Mouse (Mus musculus) lung, embryonic 15.5 days (tissue): ENCODE data around the gene Nr4a1. TPM values are rescaled to one million over a fixed set of nuclear protein-coding genes. Genes with fewer than 3 reads are reported as not detected.

Experiments used
- ATAC-seq: fragments of 200-750 bp; cut with Nextera tagmentation; 2 replicates; pipeline ENCODE4 v1.8.0; 2017; ENCODE audit warnings: moderate number of reproducible peaks, borderline replicate concordance; ENCODE audit not compliant: low FRiP score, low TSS enrichment; ENCODE audit errors: extremely low read depth
- H3K27ac ChIP-seq: fragments of 300-500 bp; sonication (generic); 2 replicates; pipeline ENCODE4 v1.5.1; 2015; ENCODE audit warnings: moderate library complexity, mild to moderate bottlenecking, inconsistent platforms
- H3K27me3 ChIP-seq: fragments of 300-500 bp; sonication (generic); 2 replicates; pipeline ENCODE4 v1.6.1; 2015; ENCODE audit warnings: inconsistent platforms
- H3K36me3 ChIP-seq: fragments of 300-500 bp; sonication (generic); 2 replicates; pipeline ENCODE4 v1.6.1; 2015; ENCODE audit warnings: inconsistent platforms
- H3K4me1 ChIP-seq: fragments of 300-500 bp; sonication (generic); 2 replicates; pipeline ENCODE4 v1.6.1; 2015; ENCODE audit warnings: inconsistent platforms
- H3K4me2 ChIP-seq: fragments of 300-500 bp; sonication (generic); 2 replicates; pipeline ENCODE4 v1.6.1; 2015; ENCODE audit warnings: inconsistent platforms, mild to moderate bottlenecking, moderate library complexity
- H3K4me3 ChIP-seq: fragments of 300-500 bp; sonication (generic); 2 replicates; pipeline ENCODE4 v1.5.1; 2015; ENCODE audit warnings: mild to moderate bottlenecking, inconsistent platforms
- H3K9ac ChIP-seq: fragments of 300-500 bp; sonication (generic); 2 replicates; pipeline ENCODE4 v1.6.1; 2015; ENCODE audit warnings: inconsistent platforms
- H3K9me3 ChIP-seq: fragments of 300-500 bp; sonication (generic); 2 replicates; pipeline ENCODE4 v1.6.1; 2016; ENCODE audit warnings: inconsistent platforms
- WGBS: fragments of 180-500 bp; shearing (Covaris S2); methylation state at CpG from one replicate; pipeline ENCODE4 v1.1.7; 2015; 5-methylcytosine and 5-hydroxymethylcytosine counted together
- polyA plus RNA-seq: library from polyadenylated mRNA; unstranded; fragments of >200 nt; fragmentation: Nextera tagmentation; extraction: Ambion mirVana; gene quantifications from 2 replicates; pipeline ENCODE4 v1.2.1, GENCODE M21; 2015

Nr4a1 gene
- polyA plus RNA-seq, 1 experiment from 2014 or later = 9.9 TPM

DNA sequence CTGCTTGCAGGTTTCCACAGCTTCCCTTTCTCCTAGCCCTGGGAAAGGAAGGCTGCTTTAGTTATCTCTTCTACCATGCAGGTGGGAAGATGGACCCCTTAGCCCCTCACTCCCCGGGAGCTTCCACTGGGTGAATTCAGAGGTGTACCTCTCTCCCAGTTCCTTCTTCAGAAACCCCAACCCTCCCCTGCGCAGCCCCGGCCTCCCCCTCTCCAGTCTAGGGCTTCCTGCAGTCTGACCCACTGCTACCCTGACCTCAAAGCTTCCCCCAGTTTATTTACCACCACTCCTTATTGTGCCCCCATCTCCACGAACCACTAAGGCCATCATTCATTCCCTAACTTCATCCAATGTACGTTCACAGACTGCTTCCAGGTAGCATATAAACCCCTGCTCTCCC is 30.5 kb upstream of the Nr4a1 start:
- Histone ChIP-seq H3K4me3 (peak overlapping the region; percentile 78), H3K27me3 (0 out of 2 replicates have a peak, but pooled peaks cover 6% of the 10 kb centered on the region), H3K27ac (0 out of 2 replicates have a peak overlapping the region, but pooled peaks have one; percentile 7), H3K9ac (no peak overlapping the region), H3K4me2 (peak overlapping the region; percentile 79), H3K36me3 (0 out of 2 replicates have a peak, but pooled peaks cover 2% of the 10 kb centered on the region), H3K4me1 (peaks cover 69% of the 10 kb centered on the region), H3K9me3 (no peaks in the 10 kb centered on the region)
- 2% methylated on average over 5 of the region's 5 CpGs for WGBS
- peak; percentile 1; the same call in 1 of the 2 replicates for ATAC-seq

DNA sequence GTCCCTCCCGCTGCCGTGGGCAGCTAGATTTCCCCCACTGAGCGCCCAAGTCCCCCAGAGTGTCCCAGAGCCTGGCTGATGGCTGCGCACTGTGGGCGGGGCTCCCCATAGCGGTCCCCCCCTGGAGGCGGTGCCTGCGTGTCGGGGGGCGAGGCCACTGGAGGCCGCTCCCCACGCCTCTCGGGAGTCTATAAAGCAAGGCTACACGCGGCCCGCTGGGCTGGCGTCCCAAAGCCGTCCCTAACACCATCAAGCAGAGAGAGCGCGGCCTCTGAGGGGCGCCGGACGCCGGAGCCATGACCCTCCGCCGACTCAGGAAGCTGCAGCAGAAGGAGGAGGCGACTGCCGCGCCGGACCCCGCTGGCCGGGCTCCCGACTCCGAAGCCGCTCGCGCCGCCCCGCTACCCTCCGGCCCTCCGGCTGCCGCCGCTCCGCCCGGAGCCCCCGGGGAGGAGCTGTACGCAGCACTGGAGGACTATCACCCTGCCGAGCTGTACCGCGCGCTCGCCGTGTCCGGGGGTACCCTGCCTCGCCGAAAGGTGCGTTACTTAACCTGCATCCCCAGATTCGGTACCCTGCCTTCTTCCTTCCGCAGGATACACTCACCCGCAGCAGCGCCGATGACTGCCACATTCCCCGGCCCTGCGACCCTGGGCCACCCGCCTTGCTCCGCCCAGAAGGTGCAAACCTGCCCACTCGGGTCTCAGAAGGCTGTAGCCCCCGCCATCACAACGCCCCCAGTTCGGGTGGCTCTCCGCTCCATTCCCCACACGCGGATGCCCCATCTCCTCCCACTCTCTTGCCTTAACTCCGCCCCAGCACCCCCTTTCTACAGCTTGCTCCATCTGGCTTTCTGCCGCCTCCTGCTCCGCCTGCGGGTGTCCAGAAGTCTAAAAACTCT is 29.8 kb upstream of the Nr4a1 start, which contains the start of gene Grasp:
Gene Grasp, plus strand, starts transcription at position 183 of the 901 bp plus-strand sequence.
- Histone ChIP-seq H3K9ac (peak within 1 kb of the TSS; percentile 82), H3K9me3 (no peaks in the 10 kb centered on the region), H3K27me3 (0 out of 2 replicates have a peak, but pooled peaks cover 6% of the 10 kb centered on the region), H3K36me3 (peaks cover 8% of the 10 kb centered on the region; the same call in 1 of the 2 replicates), H3K4me1 (peaks cover 75% of the 10 kb centered on the region), H3K4me3 (peak within 1 kb of the TSS; percentile 78), H3K4me2 (peak within 1 kb of the TSS; percentile 79), H3K27ac (peak within 1 kb of the TSS; percentile 91)
- ATAC-seq = peak; percentile 92
- 2% methylated on average over 77 of the region's 77 CpGs for WGBS

DNA sequence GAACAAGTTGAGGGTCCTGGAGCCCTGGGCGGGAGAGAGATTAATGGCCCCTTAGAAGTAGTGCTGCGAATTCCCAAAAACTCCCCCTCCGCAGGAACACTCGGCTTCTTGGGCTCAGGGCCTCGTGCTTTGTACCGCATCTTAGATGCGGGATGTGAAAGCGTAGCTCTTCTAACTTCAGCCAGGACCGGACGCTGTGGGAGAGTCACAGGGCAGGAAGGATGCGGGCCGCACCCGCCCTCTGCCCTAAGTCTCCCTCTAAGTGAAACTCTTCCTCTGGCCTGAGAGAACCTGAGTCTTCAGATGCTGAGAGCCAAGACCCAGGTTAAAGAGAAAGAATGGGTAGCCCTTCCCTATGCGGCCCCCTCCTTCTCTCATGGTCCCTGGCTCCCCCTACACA is 29.1 kb upstream of the Nr4a1 start:
- Histone ChIP-seq H3K36me3 (peaks cover 15% of the 10 kb centered on the region), H3K4me2 (peak overlapping the region; percentile 79), H3K9ac (peak overlapping the region; percentile 82), H3K27me3 (0 out of 2 replicates have a peak, but pooled peaks cover 6% of the 10 kb centered on the region), H3K4me3 (peak overlapping the region; percentile 78), H3K27ac (peak overlapping the region; percentile 91), H3K9me3 (no peaks in the 10 kb centered on the region), H3K4me1 (peaks cover 75% of the 10 kb centered on the region)
- no peak for ATAC-seq
- 3% methylated on average over 14 of the region's 14 CpGs for WGBS

DNA sequence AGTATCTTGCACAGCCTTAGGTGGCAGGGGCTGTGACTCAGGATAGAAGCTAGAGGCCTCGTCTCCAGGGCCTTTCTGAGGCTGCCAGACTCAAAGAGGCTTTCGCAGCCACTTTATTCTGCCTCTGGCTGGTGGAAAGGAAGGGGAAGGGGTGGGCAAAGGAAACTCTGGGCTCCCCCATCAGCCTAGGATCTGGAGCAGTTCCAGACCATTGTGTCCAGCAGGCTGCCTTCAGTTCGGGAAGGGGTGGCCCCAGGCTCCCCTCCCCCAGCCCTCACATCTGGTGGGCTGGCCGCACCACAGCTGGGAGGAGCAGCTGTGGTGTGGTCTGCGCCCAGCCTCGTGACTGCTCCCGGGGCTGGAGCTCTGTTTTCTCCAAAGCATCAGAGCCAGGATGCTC is 26.1 kb upstream of the Nr4a1 start:
- peak overlapping the region; percentile 41 for H3K4me2 ChIP-seq
- peak; percentile 79 for ATAC-seq
- H3K9me3 ChIP-seq = no peaks in the 10 kb centered on the region
- H3K9ac ChIP-seq = peak overlapping the region; percentile 17; the same call in 1 of the 2 replicates
- peak overlapping the region; percentile 93 for H3K27ac ChIP-seq
- no peak overlapping the region; the same call in 1 of the 2 replicates for H3K4me3 ChIP-seq
- peaks cover 35% of the 10 kb centered on the region for H3K36me3 ChIP-seq
- WGBS = 23% methylated on average over 7 of the region's 7 CpGs
- peaks cover 64% of the 10 kb centered on the region for H3K4me1 ChIP-seq
- H3K27me3 ChIP-seq = 0 out of 2 replicates have a peak, but pooled peaks cover 3% of the 10 kb centered on the region

DNA sequence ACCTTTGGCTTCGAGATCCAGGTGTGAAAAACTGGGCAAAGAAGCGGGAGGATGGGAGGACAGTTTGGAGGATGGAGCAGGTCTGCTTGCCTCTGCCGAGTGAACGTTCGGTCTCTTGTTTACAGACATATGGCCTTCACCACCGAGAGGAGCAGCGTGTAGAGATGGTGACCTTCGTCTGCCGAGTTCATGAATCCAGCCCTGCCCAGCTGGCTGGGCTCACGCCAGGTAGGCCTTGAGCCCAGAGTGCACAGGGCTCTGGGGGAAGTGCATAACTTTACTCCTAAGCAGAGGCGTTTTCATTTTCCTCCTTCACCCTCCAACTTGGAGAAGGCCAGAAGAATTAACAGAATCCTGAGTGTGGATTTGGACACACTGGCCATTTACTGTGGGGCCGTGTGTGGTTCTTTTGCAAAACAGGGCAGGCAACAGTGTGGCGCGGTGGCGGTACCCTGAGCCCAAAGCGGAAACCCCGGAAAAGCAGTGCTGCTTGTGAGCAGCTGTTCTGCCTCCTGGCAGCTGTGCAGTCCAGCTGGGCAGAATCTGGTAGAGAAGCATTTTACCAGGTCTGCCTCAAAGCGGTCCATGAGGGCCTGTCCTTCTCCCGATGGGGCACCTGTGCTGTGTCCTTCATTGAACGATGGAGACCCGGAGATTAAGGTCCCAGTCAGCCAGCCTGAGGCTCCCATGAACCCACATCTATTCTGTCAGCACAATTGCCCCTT is 25.0 kb upstream of the Nr4a1 start:
- H3K4me3 ChIP-seq = no peak overlapping the region
- H3K36me3 ChIP-seq = peaks cover 35% of the 10 kb centered on the region
- no peak for ATAC-seq
- no peaks in the 10 kb centered on the region for H3K27me3 ChIP-seq
- H3K4me2 ChIP-seq = no peak overlapping the region
- H3K9me3 ChIP-seq = no peaks in the 10 kb centered on the region
- H3K9ac ChIP-seq = no peak overlapping the region
- H3K4me1 ChIP-seq = peaks cover 66% of the 10 kb centered on the region
- H3K27ac ChIP-seq = peak overlapping the region; percentile 93
- WGBS = 73% methylated on average over 21 of the region's 21 CpGs

DNA sequence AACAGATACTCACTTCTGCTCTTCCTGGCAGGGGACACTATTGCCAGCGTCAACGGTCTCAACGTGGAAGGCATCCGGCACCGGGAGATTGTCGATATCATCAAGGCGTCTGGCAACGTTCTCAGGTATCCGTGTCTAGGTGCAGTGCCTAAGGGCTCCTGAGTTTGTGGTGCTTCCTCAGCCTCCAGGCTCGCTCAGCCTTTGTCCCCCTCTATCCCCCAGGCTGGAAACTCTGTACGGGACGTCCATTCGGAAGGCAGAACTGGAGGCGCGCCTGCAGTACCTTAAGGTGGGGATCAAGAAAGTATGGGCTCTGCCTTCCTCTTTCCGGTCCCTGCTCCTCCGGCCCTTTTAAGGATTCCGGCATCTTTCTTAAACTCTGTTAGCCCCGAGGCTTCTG is 23.6 kb upstream of the Nr4a1 start:
- no peak for ATAC-seq
- WGBS = 93% methylated on average over 19 of the region's 19 CpGs
- no peak overlapping the region for H3K4me3 ChIP-seq
- no peak overlapping the region for H3K9ac ChIP-seq
- no peaks in the 10 kb centered on the region for H3K27me3 ChIP-seq
- no peaks in the 10 kb centered on the region for H3K9me3 ChIP-seq
- no peak overlapping the region for H3K27ac ChIP-seq
- peaks cover 35% of the 10 kb centered on the region for H3K36me3 ChIP-seq
- H3K4me2 ChIP-seq = no peak overlapping the region
- peaks cover 76% of the 10 kb centered on the region for H3K4me1 ChIP-seq

DNA sequence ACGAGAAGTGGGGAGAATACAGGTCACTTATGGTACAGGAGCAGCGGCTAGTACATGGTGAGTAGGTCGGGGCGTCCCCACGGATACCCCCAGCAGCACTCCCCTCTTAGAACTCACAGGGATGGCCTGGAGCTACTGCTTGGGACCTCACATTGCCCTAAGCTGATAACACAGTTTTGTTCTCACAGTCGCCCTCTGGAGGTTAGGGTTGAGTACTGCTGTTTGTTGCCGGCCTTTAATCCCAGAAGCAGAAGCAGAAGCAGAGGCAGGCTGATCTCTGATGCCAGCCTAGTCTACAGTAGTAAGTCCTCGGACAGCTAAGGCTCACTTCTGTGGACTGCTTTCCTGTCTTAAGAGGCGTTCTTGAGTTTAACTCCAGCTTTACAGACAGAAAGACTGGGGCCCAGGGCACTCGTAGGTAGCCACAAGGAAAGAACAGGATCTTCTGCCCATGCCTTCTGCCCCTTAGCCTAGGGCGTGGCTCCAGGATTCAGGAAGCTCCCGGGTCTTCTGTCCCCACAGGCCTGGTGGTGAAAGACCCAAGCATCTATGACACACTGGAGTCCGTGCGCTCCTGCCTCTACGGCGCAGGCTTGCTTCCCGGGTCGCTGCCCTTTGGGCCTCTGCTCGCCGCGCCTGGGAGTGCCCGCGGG is 22.9 kb upstream of the Nr4a1 start:
- Histone ChIP-seq H3K27ac (peak overlapping the region; percentile 94; the same call in 1 of the 2 replicates), H3K4me3 (no peak overlapping the region), H3K4me2 (peak overlapping the region; percentile 7; the same call in 1 of the 2 replicates), H3K9ac (no peak overlapping the region), H3K27me3 (no peaks in the 10 kb centered on the region), H3K4me1 (peaks cover 77% of the 10 kb centered on the region), H3K9me3 (no peaks in the 10 kb centered on the region), H3K36me3 (peaks cover 35% of the 10 kb centered on the region)
- WGBS = 79% methylated on average over 23 of the region's 23 CpGs
- ATAC-seq = no peak

DNA sequence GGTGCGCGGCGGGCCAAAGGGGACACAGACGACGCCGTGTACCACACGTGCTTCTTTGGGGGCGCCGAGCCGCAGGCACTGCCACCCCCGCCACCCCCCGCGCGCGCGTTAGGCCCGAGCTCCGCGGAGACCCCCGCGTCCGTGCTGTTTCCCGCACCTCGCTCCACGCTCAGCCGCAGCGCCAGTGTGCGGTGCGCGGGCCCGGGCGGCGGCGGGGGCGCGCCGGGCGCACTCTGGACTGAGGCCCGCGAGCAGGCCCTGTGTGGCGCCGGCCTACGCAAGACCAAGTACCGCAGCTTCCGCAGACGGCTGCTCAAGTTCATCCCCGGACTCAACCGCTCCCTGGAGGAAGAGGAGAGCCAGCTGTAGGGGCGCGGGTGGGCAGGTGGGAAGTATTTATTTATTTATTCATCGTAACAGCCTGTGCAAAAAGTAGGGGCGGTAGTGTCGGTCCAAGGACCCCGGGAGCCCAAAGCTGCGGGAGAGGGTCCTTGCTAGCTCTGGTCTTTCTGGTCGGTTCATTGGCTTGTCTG is 22.4 kb upstream of the Nr4a1 start:
- Histone ChIP-seq H3K4me2 (peak overlapping the region; percentile 7; the same call in 1 of the 2 replicates), H3K9ac (no peak overlapping the region), H3K4me3 (no peak overlapping the region), H3K4me1 (peaks cover 76% of the 10 kb centered on the region), H3K9me3 (no peaks in the 10 kb centered on the region), H3K36me3 (peaks cover 35% of the 10 kb centered on the region), H3K27ac (peak overlapping the region; percentile 94), H3K27me3 (no peaks in the 10 kb centered on the region)
- 62% methylated on average over 56 of the region's 56 CpGs for WGBS
- no peak for ATAC-seq

DNA sequence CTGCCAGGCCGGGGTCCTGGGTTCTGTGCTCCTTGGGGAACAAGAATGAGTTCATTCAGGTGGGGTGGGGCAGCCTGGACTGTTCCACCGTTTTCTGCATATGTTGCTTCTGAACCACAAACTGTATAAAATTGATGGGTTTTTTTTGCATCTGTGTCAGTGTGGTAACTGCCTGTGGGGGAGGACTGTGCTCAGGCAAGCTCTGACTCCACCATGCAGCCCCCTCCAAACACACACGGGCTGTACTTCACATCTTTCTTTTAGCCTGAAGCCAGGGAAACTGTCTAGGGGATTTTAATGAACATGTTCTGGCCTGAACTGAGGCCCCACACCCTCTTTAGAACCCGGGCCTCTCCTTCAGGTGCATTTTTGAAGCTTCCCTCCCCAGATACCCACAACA is 21.5 kb upstream of the Nr4a1 start:
- Histone ChIP-seq H3K4me1 (peaks cover 68% of the 10 kb centered on the region), H3K4me2 (no peak overlapping the region), H3K36me3 (peaks cover 35% of the 10 kb centered on the region), H3K27ac (peak overlapping the region; percentile 94), H3K9ac (no peak overlapping the region), H3K27me3 (no peaks in the 10 kb centered on the region), H3K4me3 (no peak overlapping the region), H3K9me3 (no peaks in the 10 kb centered on the region)
- 52% methylated on average over 4 of the region's 4 CpGs for WGBS
- ATAC-seq = no peak

DNA sequence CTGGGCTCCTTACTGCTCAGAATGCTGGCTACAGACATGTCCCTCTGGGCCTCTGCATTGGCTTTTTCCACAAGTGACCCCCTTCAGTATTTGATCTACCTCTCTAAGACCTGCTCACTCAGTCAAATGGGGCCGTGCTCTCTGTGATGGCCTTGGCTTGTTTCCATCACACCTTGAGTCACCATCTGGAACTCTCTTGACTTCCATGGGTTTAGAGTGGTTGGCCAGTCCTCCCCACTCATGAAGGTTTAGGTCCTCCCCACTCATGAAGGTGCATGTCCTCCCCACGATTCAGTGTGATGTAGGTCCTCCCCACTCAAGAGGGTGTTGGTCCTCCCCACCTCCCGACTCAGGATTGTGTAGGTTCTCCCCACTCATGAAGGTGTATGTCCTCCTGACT is 20.9 kb upstream of the Nr4a1 start:
- Histone ChIP-seq H3K27ac (peak overlapping the region; percentile 94), H3K36me3 (peaks cover 35% of the 10 kb centered on the region), H3K4me3 (no peak overlapping the region), H3K9ac (no peak overlapping the region), H3K27me3 (peaks cover 3% of the 10 kb centered on the region; the same call in 1 of the 2 replicates), H3K9me3 (no peaks in the 10 kb centered on the region), H3K4me1 (peaks cover 63% of the 10 kb centered on the region), H3K4me2 (peak overlapping the region; percentile 9; the same call in 1 of the 2 replicates)
- ATAC-seq = no peak; the same call in 1 of the 2 replicates
- 51% methylated on average over 3 of the region's 3 CpGs for WGBS
